Mouse (Mus musculus): Measurements from ENCODE around the gene Nek6.

The Nek6 gene

GRCm38 (mm10) chr2:38511487-38512307, at the start of gene Nek6:
Gene Nek6, plus strand, starts transcription at chr2:38511643.
- in situ Hi-C loops (cut with MboI; ENCODE audit: low pct_unique_long_range_greater_than_20kb in 1 of 2, low sequenced_read_pairs in 2 of 2, unreplicated experiment in 1 of 2): no loop called here

- in situ Hi-C loops (cut with MboI; ENCODE audit: low pct_unique_long_range_greater_than_20kb in 1 of 2, low sequenced_read_pairs in 2 of 2, unreplicated experiment in 1 of 2): no loop called here
These were observed 49.1 kb upstream of the Nek6 start for GRCm38 (mm10) chr2:38462323-38462722.

DNA sequence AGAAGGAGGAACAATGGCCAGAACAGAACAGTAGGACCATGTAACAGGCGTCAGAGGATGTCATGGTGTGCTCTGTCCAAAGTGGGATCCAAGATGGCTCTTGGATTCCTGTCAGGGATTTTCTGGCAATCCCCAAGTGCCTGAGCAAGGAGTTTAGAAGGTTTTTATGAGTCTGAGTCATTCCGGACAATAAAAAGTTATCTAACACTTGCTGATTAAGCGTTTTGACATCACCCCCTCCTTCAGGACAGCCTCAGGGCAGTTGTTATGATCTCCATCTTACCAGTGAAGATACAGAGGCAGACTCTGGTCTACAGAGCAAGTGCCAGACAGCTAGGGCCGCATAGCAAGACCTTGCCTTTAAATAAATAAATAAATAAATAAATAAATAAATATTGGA, 42.6 kb upstream of the Nek6 start:
- in situ Hi-C loops (cut with MboI; ENCODE audit: low pct_unique_long_range_greater_than_20kb in 1 of 2, low sequenced_read_pairs in 2 of 2, unreplicated experiment in 1 of 2): no loop called here

- in situ Hi-C loops (cut with MboI; ENCODE audit: low pct_unique_long_range_greater_than_20kb in 1 of 2, low sequenced_read_pairs in 2 of 2, unreplicated experiment in 1 of 2): no loop called here
These were observed 39.7 kb upstream of the Nek6 start for GRCm38 (mm10) chr2:38471745-38472144.

DNA sequence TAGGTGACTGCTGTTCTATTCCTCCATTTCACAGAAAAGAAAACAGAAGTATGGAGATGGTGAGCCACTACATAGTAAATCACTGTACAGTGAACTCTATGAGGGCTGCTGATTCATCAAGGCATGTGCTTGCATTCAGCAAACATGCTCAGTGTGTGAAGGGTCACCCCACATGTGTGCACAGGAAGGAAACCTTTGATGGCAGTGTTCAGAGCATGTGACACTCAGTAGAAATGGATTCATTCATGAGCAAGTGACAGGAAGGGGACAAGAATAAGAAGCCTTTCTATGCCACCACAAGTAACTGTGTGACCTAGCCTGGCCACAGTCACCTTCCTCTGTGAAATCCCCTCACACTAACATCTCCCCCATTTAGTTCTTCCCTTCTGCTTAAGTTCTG, 38.6 kb upstream of the Nek6 start:
- in situ Hi-C loops (cut with MboI; ENCODE audit: low pct_unique_long_range_greater_than_20kb in 1 of 2, low sequenced_read_pairs in 2 of 2, unreplicated experiment in 1 of 2): no loop called here

DNA sequence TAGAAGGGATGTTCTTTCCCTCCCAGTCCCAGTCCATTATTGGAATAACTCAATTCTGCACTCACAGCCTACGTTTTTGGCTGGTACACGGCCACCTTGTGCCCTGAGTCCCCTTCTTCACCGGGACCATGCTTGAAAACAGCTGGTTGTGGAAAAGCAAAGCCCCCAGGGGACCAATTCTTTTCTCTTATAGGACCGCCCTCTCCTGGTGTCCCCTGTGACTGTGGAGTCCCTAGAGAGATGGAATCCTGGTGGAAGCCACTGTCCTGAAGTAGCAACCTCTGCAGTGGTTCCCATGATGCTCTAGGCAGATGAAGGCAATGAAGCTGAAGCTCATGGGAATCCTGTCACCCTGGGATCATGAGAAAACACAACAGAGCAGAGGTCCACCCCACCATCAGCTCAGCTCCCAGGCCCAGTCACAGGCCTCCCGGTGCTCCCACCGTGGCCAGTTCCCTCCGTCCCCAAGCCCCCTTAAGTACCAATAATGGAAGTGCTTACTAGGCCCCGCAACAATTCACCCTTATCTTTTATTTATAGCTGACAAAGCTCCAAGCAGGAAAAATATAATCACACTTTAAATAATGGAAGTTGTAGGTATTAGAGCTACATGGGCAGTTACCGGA, 34.5 kb upstream of the Nek6 start:
- in situ Hi-C loops (cut with MboI; ENCODE audit: low pct_unique_long_range_greater_than_20kb in 1 of 2, low sequenced_read_pairs in 2 of 2, unreplicated experiment in 1 of 2): no loop called here

GRCm38 (mm10) chr2:38477497-38477873, 34.0 kb upstream of the Nek6 start:
- in situ Hi-C loops (cut with MboI; ENCODE audit: low pct_unique_long_range_greater_than_20kb in 1 of 2, low sequenced_read_pairs in 2 of 2, unreplicated experiment in 1 of 2): no loop called here

GRCm38 (mm10) chr2:38478683-38479082, 32.8 kb upstream of the Nek6 start:
- in situ Hi-C loops (cut with MboI; ENCODE audit: low pct_unique_long_range_greater_than_20kb in 1 of 2, low sequenced_read_pairs in 2 of 2, unreplicated experiment in 1 of 2): no loop called here

DNA sequence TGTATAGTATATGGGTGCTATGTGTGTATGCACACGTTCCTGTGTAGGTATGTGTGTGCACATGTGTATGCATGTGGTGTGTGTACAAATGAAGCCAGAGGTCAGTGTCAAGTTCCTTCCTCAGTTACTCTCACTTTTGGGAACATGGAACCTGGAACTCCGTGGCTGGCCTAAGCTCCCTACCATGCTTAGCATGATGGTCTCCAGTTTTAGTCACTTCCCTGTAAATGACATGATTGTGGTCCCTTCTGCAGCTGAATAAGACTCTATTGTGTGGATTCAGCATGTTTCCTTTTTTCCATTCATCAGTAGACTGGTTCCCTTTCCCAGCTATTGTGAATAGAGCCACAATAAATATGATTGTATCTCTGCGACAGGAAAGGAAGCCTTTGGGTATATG, 31.9 kb upstream of the Nek6 start:
- in situ Hi-C loops (cut with MboI; ENCODE audit: low pct_unique_long_range_greater_than_20kb in 1 of 2, low sequenced_read_pairs in 2 of 2, unreplicated experiment in 1 of 2): no loop called here

DNA sequence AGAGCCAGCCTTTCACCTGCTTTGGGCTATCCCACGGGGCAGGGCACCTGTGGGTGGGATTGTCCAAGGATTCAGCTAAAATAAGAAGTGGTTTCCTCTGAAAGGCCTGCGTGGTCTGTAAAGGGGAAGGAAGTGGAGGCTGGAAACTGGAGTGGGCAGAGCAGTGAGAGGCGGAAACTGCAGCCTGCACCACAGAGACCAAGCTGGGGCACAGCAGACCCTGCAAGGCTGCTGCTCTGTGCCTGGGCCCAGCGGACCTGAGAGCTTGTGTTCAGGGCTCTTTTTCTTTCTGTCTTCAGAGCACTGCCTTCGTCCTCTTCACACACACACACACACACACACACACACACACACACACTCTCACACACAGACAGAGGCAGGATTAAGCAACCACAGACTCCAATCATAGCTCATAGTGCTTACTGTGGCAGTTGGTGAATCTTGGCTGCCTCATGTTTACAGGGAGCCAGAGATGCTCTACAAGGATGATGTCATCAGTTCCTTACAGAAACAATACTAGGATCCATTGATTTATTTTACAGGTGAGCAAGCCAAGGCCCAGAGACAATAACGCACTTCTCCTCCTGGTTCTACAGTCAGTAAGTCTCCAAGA, 30.2 kb upstream of the Nek6 start:
- in situ Hi-C loops (cut with MboI; ENCODE audit: low pct_unique_long_range_greater_than_20kb in 1 of 2, low sequenced_read_pairs in 2 of 2, unreplicated experiment in 1 of 2): loop anchor here in 1 of 2 experiments (10.0 kb wide), 1 partner anchor 104 kb away; no protein-coding TSS in a partner anchor

DNA sequence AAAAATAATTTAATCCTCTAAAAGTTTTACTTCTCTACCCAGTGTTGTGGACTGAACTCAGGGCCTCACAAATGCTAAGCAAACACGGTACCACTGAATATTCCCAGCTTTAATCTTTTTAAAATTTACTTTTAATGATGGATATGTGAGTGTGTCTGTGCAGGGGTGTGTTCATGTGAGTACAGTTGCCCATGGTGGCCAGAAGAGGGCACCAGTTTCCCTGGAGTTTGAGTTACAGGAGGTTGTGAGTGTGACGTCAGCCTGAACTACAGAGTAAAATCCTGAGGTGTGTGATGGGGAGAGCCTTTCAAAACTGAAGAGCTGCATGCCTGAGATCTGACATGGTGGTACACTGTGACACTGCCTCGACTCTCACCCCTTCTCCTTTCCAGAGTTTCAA, 29.3 kb upstream of the Nek6 start:
- in situ Hi-C loops (cut with MboI; ENCODE audit: low pct_unique_long_range_greater_than_20kb in 1 of 2, low sequenced_read_pairs in 2 of 2, unreplicated experiment in 1 of 2): loop anchor here in 1 of 2 experiments (10.0 kb wide), 1 partner anchor 103 kb away; no protein-coding TSS in a partner anchor

DNA sequence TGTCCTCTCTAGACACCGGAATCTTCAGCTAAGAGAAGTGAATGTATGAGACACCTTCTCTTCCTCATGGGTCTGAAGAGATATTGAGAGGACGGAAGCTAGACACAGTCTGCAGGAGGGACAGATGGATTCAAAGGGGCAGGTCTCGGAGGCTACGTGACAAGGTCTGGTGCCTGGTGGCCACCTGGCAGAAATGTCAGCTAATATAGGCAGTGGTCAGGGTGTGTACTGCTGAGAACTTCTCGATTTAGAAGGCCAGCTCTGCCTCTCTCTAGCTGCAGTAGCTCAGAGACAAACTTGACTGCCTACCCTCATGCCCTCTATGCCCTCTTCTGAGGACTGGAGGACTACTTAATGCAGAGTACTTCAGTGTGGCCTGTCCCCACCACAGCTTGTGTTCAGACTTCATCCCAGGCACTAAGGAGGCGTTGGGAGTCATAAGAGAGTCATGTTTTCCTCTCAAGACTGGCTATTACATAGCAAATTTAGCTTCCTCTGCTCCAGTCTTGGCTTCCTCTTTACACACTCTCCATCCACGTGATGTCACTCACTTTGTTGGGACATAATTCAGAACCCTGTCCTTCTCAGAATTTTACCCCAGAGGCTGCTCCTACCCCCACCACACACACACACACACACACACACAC, 28.3 kb upstream of the Nek6 start:
- in situ Hi-C loops (cut with MboI; ENCODE audit: low pct_unique_long_range_greater_than_20kb in 1 of 2, low sequenced_read_pairs in 2 of 2, unreplicated experiment in 1 of 2): loop anchor here in 1 of 2 experiments (10.0 kb wide), 1 partner anchor 102 kb away; no protein-coding TSS in a partner anchor

DNA sequence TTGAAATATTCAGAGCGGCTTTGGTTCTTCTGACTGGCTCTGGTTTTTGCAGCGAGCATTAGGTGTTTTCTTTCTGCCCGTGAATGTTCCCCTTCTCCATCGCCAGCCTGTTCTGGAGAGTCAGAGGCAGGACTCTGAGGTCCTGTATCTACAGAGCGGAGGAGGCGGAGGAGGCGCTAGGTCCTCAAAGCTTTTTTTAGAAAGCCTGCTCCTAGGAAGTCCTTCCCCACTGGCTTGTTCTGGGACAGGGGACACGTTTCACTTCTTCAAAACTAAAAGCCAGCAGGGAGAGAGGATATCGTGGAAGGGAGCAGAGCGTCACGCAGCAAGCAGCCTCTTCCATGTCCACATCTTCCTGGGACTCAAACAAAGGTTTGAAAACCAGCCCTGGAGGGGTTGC, 26.9 kb upstream of the Nek6 start:
- in situ Hi-C loops (cut with MboI; ENCODE audit: low pct_unique_long_range_greater_than_20kb in 1 of 2, low sequenced_read_pairs in 2 of 2, unreplicated experiment in 1 of 2): loop anchor here in 1 of 2 experiments (10.0 kb wide), 1 partner anchor 100 kb away; no protein-coding TSS in a partner anchor

GRCm38 (mm10) chr2:38485409-38485808, 26.0 kb upstream of the Nek6 start:
- in situ Hi-C loops (cut with MboI; ENCODE audit: low pct_unique_long_range_greater_than_20kb in 1 of 2, low sequenced_read_pairs in 2 of 2, unreplicated experiment in 1 of 2): loop anchor here in 1 of 2 experiments (10.0 kb wide), 1 partner anchor 99 kb away; no protein-coding TSS in a partner anchor

GRCm38 (mm10) chr2:38485957-38486931, 25.2 kb upstream of the Nek6 start:
- in situ Hi-C loops (cut with MboI; ENCODE audit: low pct_unique_long_range_greater_than_20kb in 1 of 2, low sequenced_read_pairs in 2 of 2, unreplicated experiment in 1 of 2): loop anchor here in 1 of 2 experiments (10.0 kb wide), 1 partner anchor 99 kb away; no protein-coding TSS in a partner anchor

GRCm38 (mm10) chr2:38497594-38497993, 13.8 kb upstream of the Nek6 start:
- in situ Hi-C loops (cut with MboI; ENCODE audit: low pct_unique_long_range_greater_than_20kb in 1 of 2, low sequenced_read_pairs in 2 of 2, unreplicated experiment in 1 of 2): no loop called here

DNA sequence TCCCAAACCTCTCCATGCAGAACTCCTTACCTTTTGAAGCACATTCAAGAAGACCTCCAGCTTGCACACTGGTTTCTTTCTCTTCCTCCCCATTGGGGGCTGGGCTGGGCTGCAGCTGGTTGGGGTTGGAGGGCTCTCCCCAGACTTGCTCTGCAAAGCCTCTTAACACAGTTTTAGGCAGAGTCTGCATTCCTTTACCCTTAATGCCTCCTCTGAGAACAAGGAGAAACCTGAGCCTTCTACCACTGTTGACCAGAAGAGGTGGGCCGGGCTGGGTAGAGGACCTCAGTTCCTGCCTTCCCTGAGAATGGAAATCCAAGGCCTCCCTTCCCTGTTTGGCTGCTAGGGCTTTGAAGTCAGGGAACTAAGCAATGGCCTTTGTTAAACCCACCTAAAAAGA, 9.8 kb upstream of the Nek6 start:
- in situ Hi-C loops (cut with MboI; ENCODE audit: low pct_unique_long_range_greater_than_20kb in 1 of 2, low sequenced_read_pairs in 2 of 2, unreplicated experiment in 1 of 2): no loop called here

DNA sequence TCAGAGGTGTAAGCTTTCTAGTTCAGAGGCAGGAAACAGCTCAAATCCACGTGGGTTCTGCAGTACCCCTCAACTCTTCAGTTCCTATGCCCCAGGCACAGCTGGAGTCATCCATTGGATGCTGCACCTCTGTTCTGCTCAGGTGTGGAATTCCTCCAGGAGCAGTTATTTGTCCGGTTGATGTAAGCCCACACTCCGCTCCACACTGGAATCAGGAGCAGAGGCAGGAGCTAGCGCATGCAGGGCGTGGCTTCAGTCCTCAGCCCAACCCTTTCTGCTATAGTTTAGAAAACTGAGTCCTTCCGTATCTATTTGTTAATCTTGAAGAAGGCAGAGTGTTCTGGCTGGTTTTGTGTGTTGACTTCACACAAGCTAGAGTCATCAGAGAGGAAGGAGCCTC, 9.3 kb upstream of the Nek6 start:
- in situ Hi-C loops (cut with MboI; ENCODE audit: low pct_unique_long_range_greater_than_20kb in 1 of 2, low sequenced_read_pairs in 2 of 2, unreplicated experiment in 1 of 2): no loop called here
